26 mouse cellular contexts compared by ENCODE assay signal in the genomic region with DNA sequence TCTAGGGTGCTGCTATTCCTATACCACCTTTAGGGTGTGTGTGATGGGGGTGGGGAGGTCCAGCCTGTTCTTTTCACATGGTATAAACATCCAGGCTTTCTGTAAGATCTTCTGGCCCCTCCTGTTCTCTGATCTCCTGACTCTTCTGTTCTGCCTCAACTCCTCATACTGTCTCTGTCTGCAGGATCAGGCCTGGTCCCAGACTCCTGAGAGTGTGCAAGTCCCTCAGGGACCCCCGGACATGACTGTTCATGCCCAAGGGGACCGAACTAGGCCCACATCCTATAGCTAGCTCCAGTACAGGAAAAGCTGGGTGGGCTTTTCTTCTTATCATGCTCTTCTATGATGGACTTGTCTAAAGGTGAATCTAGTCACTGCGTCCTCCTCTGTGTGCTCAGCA. TPM values are rescaled to one million over a fixed set of nuclear protein-coding genes. Genes with fewer than 3 reads are reported as not detected.
"Had no signal": no experiment of that assay in that cellular context is flagged by ENCODE, and none has a peak within 500 bp of the region (broad histone marks: within the 10 kb centered on the region; RNA-seq: fewer than 3 reads in every experiment).

No protein-coding gene starts in this region.

- ATAC-seq: hindbrain, embryonic 16.5 days; inflammation-experienced regulatory T-cells, adult 6 months; intestine, embryonic 16.5 days had no signal

- H3K4me3 ChIP-seq: gastrocnemius, adult 2 months; heart, embryonic 12.5 days; hindbrain, embryonic 10.5 days; hindbrain, embryonic 12.5 days; layer of hippocampus, adult 2 months; left cerebral cortex, adult 2 months; limb, embryonic 10.5 days; limb, embryonic 12.5 days; liver, embryonic 13.5 days; liver, embryonic 15.5 days had no signal

- H3K36me3 ChIP-seq: heart, embryonic 12.5 days; hindbrain, embryonic 10.5 days; hindbrain, embryonic 12.5 days; limb, embryonic 10.5 days; limb, embryonic 12.5 days; liver, embryonic 13.5 days; liver, embryonic 15.5 days had no signal

- H3K4me2 ChIP-seq: hindbrain, embryonic 12.5 days; hindbrain, embryonic 14.5 days; limb, embryonic 12.5 days; liver, embryonic 11.5 days; liver, embryonic 13.5 days; liver, embryonic 15.5 days had no signal

- H3K27ac ChIP-seq: gastrocnemius, adult 2 months; hindbrain, embryonic 10.5 days; hindbrain, embryonic 12.5 days; hindbrain, embryonic 14.5 days; layer of hippocampus, adult 2 months; left cerebral cortex, adult 2 months; limb, embryonic 10.5 days; limb, embryonic 12.5 days; liver, embryonic 13.5 days; liver, embryonic 15.5 days had no signal

- DNase-seq: gastrocnemius, adult 2 months; gastrocnemius, postnatal 10 days; gastrocnemius, postnatal 25 days; heart, postnatal 10 days; heart, postnatal 4 days; kidney, adult 18-20 months; kidney, adult 8-10 months; kidney, postnatal 10 days; kidney, postnatal 25 days; kidney, postnatal 4 days; liver; liver, embryonic 13.5 days had no signal

- H3K9ac ChIP-seq: heart, embryonic 12.5 days; hindbrain, embryonic 12.5 days; hindbrain, embryonic 14.5 days; limb, embryonic 12.5 days; liver, embryonic 13.5 days; liver, embryonic 15.5 days had no signal

- H3K9me3 ChIP-seq: heart, embryonic 12.5 days; hindbrain, embryonic 10.5 days; hindbrain, embryonic 12.5 days; limb, embryonic 10.5 days; limb, embryonic 12.5 days; liver, embryonic 13.5 days; liver, embryonic 15.5 days had no signal

- H3K27me3 ChIP-seq: heart, embryonic 12.5 days; hindbrain, embryonic 12.5 days; limb, embryonic 12.5 days; liver, embryonic 13.5 days; liver, embryonic 15.5 days had no signal

- H3K4me1 ChIP-seq: hindbrain, embryonic 10.5 days; hindbrain, embryonic 12.5 days; limb, embryonic 12.5 days had no signal

RNA-seq across cellular contexts. Expression of gene Gabrr2, which starts 4.5 kb away (rescaled TPM):
- polyA plus RNA-seq: kidney, embryonic 14.5 days; liver, embryonic 11.5 days; liver, embryonic 13.5 days; liver, embryonic 15.5 days had no signal
